Mouse (Mus musculus) spleen, adult 10 weeks (tissue): ENCODE measurements around the gene Klk1b4. TPM values are rescaled to one million over a fixed set of nuclear protein-coding genes. Genes with fewer than 3 reads are reported as not detected.

Experiments used
- polyA plus RNA-seq: library from polyadenylated mRNA; stranded (reverse); fragments of 350-450 nt; fragmentation: Illumina TruSeq; extraction: RNeasy Lipid Tissue Mini Kit (QIAGEN cat#74804); gene quantifications from one replicate; pipeline ENCODE4 v1.2.3, GENCODE M21; 2015; ENCODE audit warnings: low replicate concordance; ENCODE audit not compliant: insufficient read depth

Klk1b4 gene
- not detected for polyA plus RNA-seq

DNA sequence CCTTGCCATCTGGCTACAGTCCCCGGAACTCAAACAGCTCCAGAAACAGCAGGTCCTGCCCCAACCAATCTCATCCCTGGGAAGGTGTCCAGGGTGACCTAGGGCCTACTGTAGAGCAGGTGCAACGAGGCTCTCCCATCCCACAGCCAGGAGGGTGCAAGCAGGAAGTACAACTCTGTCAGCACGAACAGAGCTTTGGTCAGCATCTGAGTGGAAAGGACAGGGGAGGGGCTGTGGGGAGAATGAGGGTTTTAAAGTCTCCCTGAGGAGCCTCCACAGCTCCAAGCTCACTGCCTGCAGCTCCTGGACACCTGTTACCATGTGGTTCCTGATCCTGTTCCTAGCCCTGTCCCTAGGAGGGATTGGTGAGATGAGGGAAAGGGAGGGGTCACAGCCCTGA, at the start of gene Klk1b4:
Gene Klk1b4 (plus strand): TSS at position 301 of the 400 bp plus-strand sequence.

DNA sequence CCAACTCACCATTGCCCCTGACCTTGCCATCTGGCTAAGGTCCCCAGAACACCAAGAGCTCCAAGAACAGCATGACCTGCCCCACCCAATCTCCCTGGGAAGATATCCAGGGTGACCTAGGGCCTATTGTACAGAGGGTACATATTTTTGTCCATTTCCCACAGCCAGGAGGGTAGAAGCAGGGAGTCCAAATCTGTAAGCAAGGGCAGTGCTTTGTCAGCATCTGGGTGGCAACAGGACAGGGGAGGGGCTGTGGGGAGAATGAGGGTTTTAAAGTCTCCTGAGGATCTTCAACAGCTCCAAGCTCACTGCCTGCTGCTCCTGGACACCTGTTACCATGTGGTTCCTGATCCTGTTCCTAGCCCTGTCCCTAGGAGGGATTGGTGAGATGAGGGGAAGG, 19.3 kb upstream of the Klk1b4 start, which contains the start of gene Klk1b24:
Gene Klk1b24 (plus strand): TSS at position 301 of the 400 bp plus-strand sequence.

GRCm38 (mm10) chr7:44197891-44198290, 9.3 kb upstream of the Klk1b4 start, which contains the start of gene Klk1b3:
Klk1b3 (plus strand) TSS chr7:44198191.

GRCm38 (mm10) chr7:44215645-44216044, 8.4 kb downstream of the Klk1b4 start, which contains the start of gene Klk1b5:
Klk1b5 (plus strand) TSS chr7:44215945.

GRCm38 (mm10) chr7:44225076-44225475, 17.8 kb downstream of the Klk1b4 start, which contains the start of gene Klk1:
Klk1 (plus strand) TSS chr7:44225360.

GRCm38 (mm10) chr7:44235909-44236308, 28.7 kb downstream of the Klk1b4 start, which contains the start of gene Gm36864:
Gm36864 (plus strand) TSS chr7:44236177.

GRCm38 (mm10) chr7:44246055-44246983, 39.1 kb downstream of the Klk1b4 start, which contains the start of the genes 1700028J19Rik and 2410002F23Rik:
1700028J19Rik (minus strand) TSS chr7:44246695.
2410002F23Rik (plus strand) TSS chr7:44246722.

GRCm38 (mm10) chr7:44257278-44257677, 50.0 kb downstream of the Klk1b4 start, which contains the start of gene Acp4:
Acp4 (minus strand) TSS chr7:44257378.

GRCm38 (mm10) chr7:44261147-44261546, 53.9 kb downstream of the Klk1b4 start, which contains the start of gene Gm15517:
Gm15517 (plus strand) TSS chr7:44261447.

Other genes with a start within 250 kb of the Klk1b4 start
- gene Klk1b1, start 240.7 kb upstream of the Klk1b4 start, polyA plus RNA-seq, result not detected
- not detected for gene Klk1b9, start 231.4 kb upstream of the Klk1b4 start, polyA plus RNA-seq
- not detected for gene Klk1b11, start 211.6 kb upstream of the Klk1b4 start, polyA plus RNA-seq
- not detected for gene Klk1b26, start 195.3 kb upstream of the Klk1b4 start, polyA plus RNA-seq
- gene Klk1b27, start 155.1 kb upstream of the Klk1b4 start, polyA plus RNA-seq, result 1.4 TPM
- gene Klk1b21, start 105.1 kb upstream of the Klk1b4 start, polyA plus RNA-seq, result not detected
- not detected for gene Klk1b22, start 94.8 kb upstream of the Klk1b4 start, polyA plus RNA-seq
- gene Klk1b16, start 70.7 kb upstream of the Klk1b4 start, polyA plus RNA-seq, result not detected
- gene Klk1b24, start 19.2 kb upstream of the Klk1b4 start, polyA plus RNA-seq, result not detected
- not detected for gene Klk1b3, start 9.2 kb upstream of the Klk1b4 start, polyA plus RNA-seq
- gene Klk1b5, start 8.5 kb downstream of the Klk1b4 start, polyA plus RNA-seq, result not detected
- 8.8 TPM for gene Klk1, start 17.9 kb downstream of the Klk1b4 start, polyA plus RNA-seq
- gene Gm36864, start 28.7 kb downstream of the Klk1b4 start, polyA plus RNA-seq, result not detected
- 0.84 TPM for gene 1700028J19Rik, start 39.3 kb downstream of the Klk1b4 start, polyA plus RNA-seq
- gene 2410002F23Rik, start 39.3 kb downstream of the Klk1b4 start, polyA plus RNA-seq, result 112 TPM
- gene Acp4, start 49.9 kb downstream of the Klk1b4 start, polyA plus RNA-seq, result not detected
- not detected for gene Gm15517, start 54.0 kb downstream of the Klk1b4 start, polyA plus RNA-seq
- 2.6 TPM for gene Clec11a, start 99.5 kb downstream of the Klk1b4 start, polyA plus RNA-seq
- gene Shank1, start 102.8 kb downstream of the Klk1b4 start, polyA plus RNA-seq, result 1.8 TPM
- 0.28 TPM for gene Syt3, start 176.7 kb downstream of the Klk1b4 start, polyA plus RNA-seq
- gene 1700008O03Rik, start 178.4 kb downstream of the Klk1b4 start, polyA plus RNA-seq, result not detected
- gene Lrrc4b, start 221.6 kb downstream of the Klk1b4 start, polyA plus RNA-seq, result not detected